Mouse (Mus musculus) midbrain, embryonic 11.5 days (tissue): Measurements from ENCODE around the gene Agtrap. TPM values are rescaled to one million over a fixed set of nuclear protein-coding genes. Genes with fewer than 3 reads are reported as not detected.

Experiments used
- ATAC-seq: fragments of 200-750 bp; cut with Nextera tagmentation; 2 replicates; pipeline ENCODE4 v1.8.0; 2017; ENCODE audit warnings: moderate TSS enrichment, moderate library complexity; ENCODE audit not compliant: low FRiP score
- DNase-seq: peaks from one replicate; pipeline ENCODE4 v3.0.0; 2015; ENCODE audit warnings: low spot score; ENCODE audit errors: missing footprints
- H3K27ac ChIP-seq: fragments of 300-500 bp; sonication (generic); 2 replicates; pipeline ENCODE4 v1.5.1; 2014; ENCODE audit warnings: low read depth, low read length
- H3K27me3 ChIP-seq: fragments of 300-500 bp; sonication (generic); 2 replicates; pipeline ENCODE4 v1.6.1; 2014; ENCODE audit warnings: mild to moderate bottlenecking, low read length, moderate library complexity, mixed read lengths; ENCODE audit not compliant: control insufficient read depth, insufficient read depth
- H3K36me3 ChIP-seq: fragments of 300-500 bp; sonication (generic); 2 replicates; pipeline ENCODE4 v1.6.1; 2014; ENCODE audit warnings: mild to moderate bottlenecking, low read length, moderate library complexity, mixed read lengths; ENCODE audit not compliant: control insufficient read depth, insufficient read depth
- H3K4me1 ChIP-seq: fragments of 300-500 bp; sonication (generic); 2 replicates; pipeline ENCODE4 v1.6.1; 2014; ENCODE audit warnings: low read length; ENCODE audit not compliant: control insufficient read depth, insufficient read depth
- H3K4me2 ChIP-seq: fragments of 300-500 bp; sonication (generic); 2 replicates; pipeline ENCODE4 v1.6.1; 2014; ENCODE audit warnings: mild to moderate bottlenecking, moderate library complexity
- H3K4me3 ChIP-seq: fragments of 300-500 bp; sonication (generic); 2 replicates; pipeline ENCODE4 v1.5.1; 2014; ENCODE audit warnings: low read depth, low read length
- H3K9ac ChIP-seq: fragments of 300-500 bp; sonication (generic); 2 replicates; pipeline ENCODE4 v1.6.1; 2014; ENCODE audit warnings: low read length
- H3K9me3 ChIP-seq: fragments of 300-500 bp; sonication (generic); 2 replicates; pipeline ENCODE4 v1.6.1; 2016; ENCODE audit warnings: low read length; ENCODE audit not compliant: control insufficient read depth
- WGBS: fragments of 180-500 bp; shearing (Covaris S2); extraction: QIAGEN DNeasy Blood & Tissue Kit; methylation state at CpG from one replicate; pipeline ENCODE4 v1.1.7; 2014; 5-methylcytosine and 5-hydroxymethylcytosine counted together
- polyA plus RNA-seq: library from polyadenylated mRNA; unstranded; fragments of >200 nt; fragmentation: Nextera tagmentation; extraction: Ambion mirVana; gene quantifications from 2 replicates; pipeline ENCODE4 v1.2.1, GENCODE M21; 2014

The Agtrap gene
- polyA plus RNA-seq, 1 experiment from 2014 or later, result 11.7 TPM

- peaks cover 10% of the 10 kb centered on the region for H3K4me1 ChIP-seq
- no peak overlapping the region for H3K9ac ChIP-seq
- H3K36me3 ChIP-seq, result no peaks in the 10 kb centered on the region; the same call in 1 of the 2 replicates
- no peaks in the 10 kb centered on the region for H3K27me3 ChIP-seq
- no peaks in the 10 kb centered on the region; the same call in 1 of the 2 replicates for H3K9me3 ChIP-seq
- no peak overlapping the region for H3K27ac ChIP-seq
- 89% methylated on average over 12 of the region's 12 CpGs for WGBS
- no peak for ATAC-seq
- no peak overlapping the region for H3K4me2 ChIP-seq
- H3K4me3 ChIP-seq, result no peak overlapping the region
- DNase-seq, result no peak
These were observed 24.7 kb upstream of the Agtrap start for GRCm38 (mm10) chr4:148112519-148112918.

GRCm38 (mm10) chr4:148109215-148109614, 21.4 kb upstream of the Agtrap start:
- DNase-seq (no peak), ATAC-seq (no peak)
- Histone ChIP-seq H3K27me3 (no peaks in the 10 kb centered on the region), H3K4me3 (no peak overlapping the region), H3K27ac (no peak overlapping the region), H3K4me2 (no peak overlapping the region), H3K36me3 (no peaks in the 10 kb centered on the region; the same call in 1 of the 2 replicates), H3K9me3 (no peaks in the 10 kb centered on the region), H3K4me1 (no peaks in the 10 kb centered on the region), H3K9ac (no peak overlapping the region)
- WGBS, result 86% methylated on average over 5 of the region's 5 CpGs

- Histone ChIP-seq H3K27ac (no peak overlapping the region), H3K9ac (no peak overlapping the region)
- WGBS, result 81% methylated on average over 7 of the region's 7 CpGs
These were observed 20.8 kb upstream of the Agtrap start for GRCm38 (mm10) chr4:148108565-148109100.

GRCm38 (mm10) chr4:148107621-148108291, 19.9 kb upstream of the Agtrap start:
- no peak overlapping the region for H3K4me2 ChIP-seq
- H3K36me3 ChIP-seq, result no peaks in the 10 kb centered on the region; the same call in 1 of the 2 replicates
- DNase-seq (no peak), ATAC-seq (no peak)
- no peaks in the 10 kb centered on the region for H3K9me3 ChIP-seq
- 80% methylated on average over 22 of the region's 22 CpGs for WGBS
- H3K27me3 ChIP-seq, result no peaks in the 10 kb centered on the region
- H3K4me3 ChIP-seq, result no peak overlapping the region
- H3K4me1 ChIP-seq, result no peaks in the 10 kb centered on the region
- H3K9ac ChIP-seq, result no peak overlapping the region
- no peak overlapping the region for H3K27ac ChIP-seq

More at GRCm38 (mm10) chr4:148108565-148109100, 20.8 kb upstream of the Agtrap start:
- Histone ChIP-seq H3K36me3 (no peaks in the 10 kb centered on the region; the same call in 1 of the 2 replicates), H3K4me3 (no peak overlapping the region), H3K9me3 (no peaks in the 10 kb centered on the region), H3K4me1 (no peaks in the 10 kb centered on the region), H3K4me2 (no peak overlapping the region), H3K27me3 (no peaks in the 10 kb centered on the region)
- no peak for DNase-seq
- no peak for ATAC-seq

- H3K4me3 ChIP-seq, result no peak overlapping the region
- no peak for DNase-seq
- no peak for ATAC-seq
- H3K9ac ChIP-seq, result no peak overlapping the region
- 95% methylated on average over 3 of the region's 3 CpGs for WGBS
- no peaks in the 10 kb centered on the region for H3K27me3 ChIP-seq
- peaks cover 4% of the 10 kb centered on the region for H3K4me1 ChIP-seq
- H3K9me3 ChIP-seq, result no peaks in the 10 kb centered on the region
- no peaks in the 10 kb centered on the region; the same call in 1 of the 2 replicates for H3K36me3 ChIP-seq
- H3K4me2 ChIP-seq, result no peak overlapping the region
- no peak overlapping the region for H3K27ac ChIP-seq
These were observed 16.3 kb upstream of the Agtrap start for GRCm38 (mm10) chr4:148104146-148104545.

GRCm38 (mm10) chr4:148101801-148102527, 14.1 kb upstream of the Agtrap start:
- peak overlapping the region; percentile 16; the same call in 1 of the 2 replicates for H3K4me3 ChIP-seq
- ATAC-seq (peak; percentile 89), DNase-seq (peak; percentile 94)
- H3K4me1 ChIP-seq, result peaks cover 4% of the 10 kb centered on the region
- H3K27me3 ChIP-seq, result no peaks in the 10 kb centered on the region
- H3K4me2 ChIP-seq, result peak overlapping the region; percentile 43
- WGBS, result 18% methylated on average over 29 of the region's 29 CpGs
- H3K27ac ChIP-seq, result no peak overlapping the region
- no peaks in the 10 kb centered on the region for H3K36me3 ChIP-seq
- peak overlapping the region; percentile 58; the same call in 1 of the 2 replicates for H3K9ac ChIP-seq
- H3K9me3 ChIP-seq, result no peaks in the 10 kb centered on the region

- no peaks in the 10 kb centered on the region for H3K36me3 ChIP-seq
- H3K9me3 ChIP-seq, result no peaks in the 10 kb centered on the region
- no peak for ATAC-seq
- no peak overlapping the region for H3K4me3 ChIP-seq
- no peak overlapping the region for H3K9ac ChIP-seq
- no peak for DNase-seq
- H3K4me2 ChIP-seq, result no peak overlapping the region
- WGBS, result 97% methylated on average over 3 of the region's 3 CpGs
- peaks cover 4% of the 10 kb centered on the region for H3K4me1 ChIP-seq
- no peaks in the 10 kb centered on the region for H3K27me3 ChIP-seq
- no peak overlapping the region for H3K27ac ChIP-seq
These were observed 10.8 kb upstream of the Agtrap start for GRCm38 (mm10) chr4:148098666-148099065.

- peaks cover 4% of the 10 kb centered on the region for H3K4me1 ChIP-seq
- DNase-seq, result no peak
- H3K9ac ChIP-seq, result no peak overlapping the region; the same call in 1 of the 2 replicates
- H3K9me3 ChIP-seq, result no peaks in the 10 kb centered on the region
- no peak for ATAC-seq
- H3K36me3 ChIP-seq, result no peaks in the 10 kb centered on the region
- no peak overlapping the region for H3K4me3 ChIP-seq
- H3K27me3 ChIP-seq, result no peaks in the 10 kb centered on the region
- H3K4me2 ChIP-seq, result no peak overlapping the region
- 93% methylated on average over 2 of the region's 2 CpGs for WGBS
- H3K27ac ChIP-seq, result no peak overlapping the region
These were observed 10.1 kb upstream of the Agtrap start for GRCm38 (mm10) chr4:148097936-148098335.

GRCm38 (mm10) chr4:148095081-148095480, 7.2 kb upstream of the Agtrap start:
- Histone ChIP-seq H3K27me3 (no peaks in the 10 kb centered on the region), H3K4me3 (no peak overlapping the region), H3K9ac (no peak overlapping the region), H3K4me2 (no peak overlapping the region), H3K9me3 (no peaks in the 10 kb centered on the region), H3K4me1 (no peaks in the 10 kb centered on the region), H3K36me3 (no peaks in the 10 kb centered on the region), H3K27ac (no peak overlapping the region)
- no peak for ATAC-seq
- no peak for DNase-seq
- 79% methylated on average over 4 of the region's 4 CpGs for WGBS
